Mouse (Mus musculus) pancreas, adult 10 weeks (tissue): ENCODE results near the gene Tmem235. TPM values are rescaled to one million over a fixed set of nuclear protein-coding genes. Genes with fewer than 3 reads are reported as not detected.

Experiments
- polyA plus RNA-seq: library from polyadenylated mRNA; stranded (reverse); fragments of 350-450 nt; fragmentation: Illumina TruSeq; extraction: RNeasy Lipid Tissue Mini Kit (QIAGEN cat#74804); gene quantifications from one replicate; pipeline ENCODE4 v1.2.3, GENCODE M21; 2015; ENCODE audit warnings: low read depth, low replicate concordance; ENCODE audit not compliant: insufficient read depth

Tmem235 gene
- polyA plus RNA-seq: not detected

DNA sequence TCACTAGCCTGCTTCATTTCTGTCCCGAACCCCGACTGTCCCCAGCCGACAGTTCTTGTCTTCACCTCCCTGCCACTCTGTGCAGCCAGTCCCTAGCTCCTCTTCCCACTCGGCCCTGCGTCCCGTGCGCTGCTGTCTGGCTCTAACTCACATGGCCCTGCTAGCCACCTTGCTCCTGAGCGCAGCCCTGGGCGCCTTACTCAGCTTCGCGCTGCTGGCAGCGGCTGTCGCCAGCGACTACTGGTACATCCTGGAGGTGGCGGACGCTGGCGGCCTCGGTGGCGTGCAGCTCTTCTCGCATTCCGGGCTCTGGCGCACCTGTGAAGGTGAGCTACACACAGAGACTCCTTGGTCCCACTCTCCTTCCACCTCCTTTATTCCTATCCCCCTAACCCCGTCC lies at the start of gene Tmem235:
Gene Tmem235, plus strand, starts transcription at position 152 of the 400 bp plus-strand sequence.

GRCm38 (mm10) chr11:117825333-117826101 lies 35.0 kb upstream of the Tmem235 start, which contains the start of the genes Afmid and Tk1:
TSS of gene Afmid (plus strand) at chr11:117825924.
TSS of gene Tk1 (minus strand) at chr11:117826092.

GRCm38 (mm10) chr11:117848985-117849671 lies 11.4 kb upstream of the Tmem235 start, which contains the start of gene Birc5:
TSS of gene Birc5 (plus strand) at chr11:117849251.

GRCm38 (mm10) chr11:117872861-117873608 lies 12.5 kb downstream of the Tmem235 start, which contains the start of gene Tha1:
TSS of gene Tha1 (minus strand) at chr11:117873481.

Other genes starting within 250 kb of the Tmem235 start
- gene Tnrc6c, start 206.5 kb upstream of the Tmem235 start, polyA plus RNA-seq: 6.8 TPM
- gene Tmc8, start 78.7 kb upstream of the Tmem235 start, polyA plus RNA-seq: 1.0 TPM
- gene Tmc6, start 78.6 kb upstream of the Tmem235 start, polyA plus RNA-seq: 24.3 TPM
- gene 6030468B19Rik, start 63.1 kb upstream of the Tmem235 start, polyA plus RNA-seq: not detected
- gene Gm20708, start 51.1 kb upstream of the Tmem235 start, polyA plus RNA-seq: 2.9 TPM
- 46.4 TPM for gene Syngr2, start 51.1 kb upstream of the Tmem235 start, polyA plus RNA-seq
- gene Afmid, start 34.8 kb upstream of the Tmem235 start, polyA plus RNA-seq: 2.0 TPM
- not detected for gene Tk1, start 34.7 kb upstream of the Tmem235 start, polyA plus RNA-seq
- not detected for gene Birc5, start 11.5 kb upstream of the Tmem235 start, polyA plus RNA-seq
- gene Tha1, start 12.7 kb downstream of the Tmem235 start, polyA plus RNA-seq: 8.0 TPM
- 4.4 TPM for gene Socs3, start 109.3 kb downstream of the Tmem235 start, polyA plus RNA-seq
- 8.8 TPM for gene Pgs1, start 125.5 kb downstream of the Tmem235 start, polyA plus RNA-seq